Mouse (Mus musculus) monocyte, adult 2 months (primary cell): ENCODE data around the gene Tgfbr3.

Source experiments
- DNase-seq, 2 experiments: peaks; one replicate each; pipeline ENCODE4 v3.0.0; 2022; ENCODE audit warnings: low spot score in 2 of 2, low read depth in 1 of 2

Tgfbr3 gene

DNA sequence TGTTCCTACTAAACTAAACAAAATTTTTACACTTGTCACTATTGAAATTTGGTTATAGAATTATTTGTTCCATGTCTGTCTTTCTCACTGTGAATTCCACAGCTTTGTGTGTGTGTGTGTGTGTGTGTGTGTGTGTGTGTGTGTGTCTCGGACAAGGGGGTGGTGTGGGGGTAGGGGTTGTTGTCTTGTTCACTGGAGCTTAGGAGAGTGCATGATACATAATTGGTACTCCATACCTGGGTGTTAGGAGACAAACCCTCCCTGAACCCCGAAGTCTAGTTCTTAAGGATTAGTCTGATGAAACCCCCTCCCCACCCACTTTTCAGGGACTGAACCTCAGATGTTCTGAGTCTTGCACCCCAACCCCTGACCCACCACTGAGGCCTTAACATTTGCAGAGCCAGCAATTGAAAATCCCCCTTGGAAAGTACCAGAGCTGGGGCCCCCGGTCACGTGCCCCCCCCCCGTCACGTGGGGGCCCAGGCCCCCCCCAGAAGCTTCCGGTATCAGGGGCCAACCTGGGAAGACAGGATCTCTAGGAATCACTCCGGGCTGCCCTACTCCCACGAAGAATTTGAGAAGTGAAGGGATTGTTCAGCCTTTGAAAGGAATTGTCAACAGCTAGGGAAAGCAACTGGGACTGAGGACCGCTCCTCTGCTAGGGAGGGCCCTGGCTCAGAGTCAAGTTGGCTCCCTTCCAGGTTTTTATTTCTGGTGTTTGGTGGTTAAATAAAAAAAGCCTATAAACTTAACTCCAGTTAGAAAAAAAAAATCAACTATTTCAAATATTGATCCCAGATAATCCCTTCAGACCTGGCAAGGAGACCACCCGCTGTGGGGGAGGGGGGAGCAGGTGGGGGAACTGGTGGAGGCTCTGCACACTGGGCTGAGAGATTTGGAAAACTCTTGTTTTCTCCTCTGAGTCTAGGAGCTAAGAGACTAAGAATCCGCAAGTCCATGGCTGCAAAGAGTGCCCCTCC is 201.3 kb downstream of the Tgfbr3 start:
- DNase-seq, result no peak

DNA sequence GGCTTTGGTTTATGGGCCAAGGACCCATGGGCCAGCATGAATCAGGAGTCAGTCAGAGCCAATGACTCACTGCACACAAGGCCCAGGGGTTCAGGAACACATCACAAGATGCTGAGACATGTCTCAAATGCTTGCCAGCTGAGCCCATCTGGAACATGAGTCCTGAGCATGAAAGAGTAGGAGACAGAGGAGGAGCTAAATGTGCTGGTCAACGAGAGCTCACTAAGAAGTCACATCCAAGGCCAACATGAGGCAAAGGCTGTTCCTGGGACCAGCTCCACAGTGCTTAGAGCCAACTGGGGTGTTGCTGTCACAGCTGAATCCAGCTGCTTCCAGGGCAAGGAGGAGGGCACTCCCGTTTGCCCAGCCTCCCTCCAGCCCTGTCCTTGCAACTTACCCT is 202.1 kb downstream of the Tgfbr3 start:
- no peak for DNase-seq

DNA sequence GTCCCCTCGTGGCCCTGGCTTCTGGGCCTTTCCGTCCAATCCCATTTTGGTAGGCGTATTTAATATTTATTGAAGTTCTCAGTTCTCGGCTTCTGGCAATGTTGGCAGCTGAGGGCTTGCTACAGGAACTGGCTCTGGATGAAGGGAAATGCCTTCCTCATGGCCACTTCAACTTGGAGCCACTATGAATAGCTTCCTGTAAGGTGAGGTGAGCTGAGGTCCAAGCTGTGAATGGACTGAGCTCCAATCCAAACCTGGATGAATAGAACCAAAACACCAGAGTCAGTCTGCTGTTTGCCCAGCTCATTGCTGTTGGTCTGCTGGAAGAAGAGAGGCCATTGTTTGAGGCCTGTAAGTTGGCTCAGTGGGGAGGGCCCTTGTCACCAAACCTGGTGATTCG is 203.3 kb downstream of the Tgfbr3 start:
- DNase-seq, result no peak

DNA sequence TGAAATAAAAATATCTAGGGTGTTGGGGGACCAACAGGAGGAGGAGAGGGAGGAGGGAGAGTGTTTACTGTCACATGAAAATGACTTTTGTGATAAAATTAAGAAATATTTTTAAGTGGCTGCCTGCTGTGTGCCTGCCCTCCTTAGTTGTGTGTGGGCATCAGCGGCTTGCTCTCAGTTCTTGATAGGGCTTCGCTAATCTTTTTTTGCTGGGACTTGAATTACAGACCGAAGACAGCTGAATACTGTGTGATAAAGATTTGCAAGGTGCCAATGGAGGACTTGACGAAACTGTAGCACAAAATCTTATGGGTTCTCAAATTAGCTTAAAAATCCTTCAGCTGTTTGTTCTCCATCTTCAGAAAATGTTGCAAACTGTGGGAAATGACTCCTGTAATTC is 205.0 kb downstream of the Tgfbr3 start:
- DNase-seq, result no peak

DNA sequence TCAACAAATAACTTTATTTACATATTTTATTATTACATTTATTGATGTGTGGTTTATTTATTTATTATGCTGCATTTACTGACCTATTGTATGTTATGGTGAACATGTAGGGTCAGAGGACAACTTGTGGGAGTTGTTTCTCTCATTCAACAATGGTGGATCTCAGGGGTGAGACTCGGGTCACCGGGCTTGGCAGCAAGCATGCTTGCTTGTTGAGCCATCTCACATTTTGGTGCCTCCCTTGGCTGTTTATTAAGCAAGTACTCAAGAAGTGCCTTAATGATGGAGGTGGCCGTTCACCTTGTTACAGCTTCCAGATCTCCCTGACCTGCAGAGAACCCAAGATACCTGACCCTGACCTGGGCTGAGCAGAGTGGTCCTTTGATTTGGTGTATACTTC is 207.4 kb downstream of the Tgfbr3 start:
- DNase-seq, result no peak

DNA sequence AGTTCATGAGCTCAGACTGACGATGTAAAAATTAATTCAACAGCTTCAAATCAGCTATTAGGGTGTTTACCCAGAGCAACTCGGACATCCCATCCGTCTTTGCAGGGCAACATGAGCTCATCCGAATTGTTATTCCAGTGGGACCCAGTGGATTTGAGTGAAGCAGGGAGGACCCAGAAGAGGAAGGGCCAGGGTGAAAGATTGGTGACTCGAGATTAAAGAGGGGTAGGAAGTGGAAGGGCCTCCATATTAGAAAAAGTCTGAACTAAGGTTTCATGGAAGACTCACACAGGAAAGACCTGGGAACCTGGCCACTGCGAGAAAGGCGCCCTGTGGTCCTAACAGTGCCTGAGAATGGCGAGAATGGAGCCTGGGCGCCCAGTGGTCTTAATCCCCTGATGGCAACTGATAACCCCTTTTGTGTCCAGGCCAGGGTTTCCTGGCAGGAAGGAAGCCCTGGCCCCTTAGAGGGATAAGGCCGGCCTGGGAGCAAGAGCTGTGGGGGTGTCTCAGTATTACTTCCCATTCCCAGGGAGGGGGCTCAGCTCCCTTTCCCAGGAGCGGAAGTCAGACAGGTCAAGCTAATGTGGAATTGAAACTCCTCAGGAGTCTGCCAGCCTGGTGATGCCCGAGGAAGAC is 208.3 kb downstream of the Tgfbr3 start:
- no peak for DNase-seq

DNA sequence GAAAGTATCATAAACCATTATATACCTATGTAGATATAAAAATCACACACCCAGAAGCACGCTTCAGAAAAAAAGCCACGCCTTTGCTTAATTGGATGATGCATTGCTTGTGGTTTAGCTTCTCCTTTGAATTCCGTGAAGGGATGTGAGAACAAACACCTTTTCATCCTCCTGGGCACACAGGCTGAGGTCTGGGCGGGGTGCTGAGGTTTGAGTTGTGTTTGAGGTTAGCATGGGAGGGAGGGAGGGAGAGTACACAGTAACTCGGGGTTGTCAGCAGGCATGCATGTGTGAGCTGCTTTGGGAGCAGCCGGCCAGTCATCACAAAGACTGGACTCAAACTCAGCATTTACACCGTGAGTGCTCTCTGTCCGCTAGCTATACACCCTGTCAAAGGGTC is 209.5 kb downstream of the Tgfbr3 start:
- DNase-seq, result no peak

DNA sequence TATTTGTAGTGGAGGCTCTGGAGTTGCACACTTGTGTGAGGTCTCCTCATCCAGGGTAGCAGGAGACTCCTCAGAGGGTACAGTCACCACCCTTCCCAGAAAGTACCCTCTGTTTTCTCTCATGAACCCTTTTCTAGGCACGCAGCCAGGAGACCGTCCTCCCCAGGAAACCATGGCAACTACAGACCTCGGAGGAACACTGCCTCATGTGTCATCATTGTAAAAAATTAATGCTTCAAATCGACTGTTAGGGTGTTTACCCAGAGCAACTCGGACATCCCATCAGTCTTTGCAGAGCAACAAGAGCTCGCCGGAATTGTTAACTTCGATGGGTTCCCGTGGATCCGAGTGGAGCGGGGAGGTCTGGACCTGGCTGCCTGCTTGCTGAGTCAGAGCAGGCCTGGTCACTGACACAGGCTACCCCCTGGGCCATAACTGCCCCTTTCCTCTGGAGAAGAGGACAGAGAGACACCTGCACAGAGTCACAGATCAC is 210.2 kb downstream of the Tgfbr3 start:
- DNase-seq, result no peak

DNA sequence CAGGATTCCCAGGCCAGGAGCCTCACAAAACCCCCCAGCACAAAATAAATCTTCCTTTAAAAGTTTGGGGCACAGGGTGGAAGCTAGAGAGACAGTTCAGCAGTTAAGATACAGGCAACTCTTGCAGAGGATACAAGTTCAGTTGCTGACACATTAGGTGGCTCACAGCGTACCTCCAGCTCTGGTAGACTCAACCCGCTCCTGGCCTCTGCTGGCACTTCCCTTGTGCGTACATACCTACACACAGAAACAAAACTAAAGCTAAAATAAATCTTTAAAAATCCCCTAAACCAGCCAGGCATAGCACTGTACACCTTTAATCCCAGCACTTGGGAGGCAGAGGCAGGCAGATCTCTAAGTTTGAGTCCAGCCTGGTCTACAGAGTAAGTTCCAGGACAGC is 211.1 kb downstream of the Tgfbr3 start:
- DNase-seq, result no peak

DNA sequence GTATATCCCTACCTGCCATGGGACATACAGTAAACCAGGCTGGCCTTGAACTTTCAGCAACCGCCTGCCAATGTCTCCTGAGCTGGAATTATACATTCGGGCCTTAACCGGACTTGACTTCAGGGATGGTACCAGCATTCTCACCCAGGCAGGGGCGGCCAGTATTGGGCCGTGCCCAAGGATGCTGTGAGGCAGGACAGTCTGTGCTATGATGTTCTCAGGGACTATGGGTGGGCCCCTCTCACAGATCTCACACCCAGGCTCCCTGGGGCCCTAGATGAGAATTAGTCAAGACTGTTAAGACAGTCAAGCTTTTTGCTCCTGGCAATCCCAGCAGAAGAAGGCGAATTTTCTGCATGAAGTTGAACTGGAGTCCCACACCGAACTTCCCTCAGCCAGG is 211.5 kb downstream of the Tgfbr3 start:
- no peak for DNase-seq

DNA sequence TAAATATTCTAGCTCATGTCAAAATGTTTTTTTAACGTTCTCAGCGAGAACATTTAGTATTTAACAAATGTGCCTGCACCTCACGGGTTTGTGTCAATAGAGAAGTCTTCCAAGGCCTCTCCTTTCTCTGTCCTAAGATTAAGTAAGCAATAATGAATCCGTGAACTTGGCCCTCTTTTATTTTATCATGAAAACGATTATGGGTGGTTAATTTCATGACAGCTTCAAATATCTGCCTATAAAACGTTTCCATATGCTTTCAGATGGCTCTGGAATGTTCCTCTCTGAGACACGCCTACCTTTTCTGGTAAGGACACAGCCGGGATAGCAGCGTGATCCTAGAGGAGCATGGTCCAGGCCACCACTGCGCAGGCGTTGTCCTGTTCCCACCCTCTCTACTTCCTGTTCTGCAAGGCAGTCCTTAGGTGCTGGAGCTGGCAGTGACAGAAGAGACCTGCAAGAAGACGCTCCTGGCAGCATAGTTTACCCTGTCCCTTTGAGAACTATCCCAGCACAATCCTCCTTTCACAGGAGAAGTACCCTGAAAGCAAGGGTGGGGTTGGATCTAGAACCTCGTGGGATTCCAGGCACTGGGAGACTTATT is 214.3 kb downstream of the Tgfbr3 start:
- no peak for DNase-seq

DNA sequence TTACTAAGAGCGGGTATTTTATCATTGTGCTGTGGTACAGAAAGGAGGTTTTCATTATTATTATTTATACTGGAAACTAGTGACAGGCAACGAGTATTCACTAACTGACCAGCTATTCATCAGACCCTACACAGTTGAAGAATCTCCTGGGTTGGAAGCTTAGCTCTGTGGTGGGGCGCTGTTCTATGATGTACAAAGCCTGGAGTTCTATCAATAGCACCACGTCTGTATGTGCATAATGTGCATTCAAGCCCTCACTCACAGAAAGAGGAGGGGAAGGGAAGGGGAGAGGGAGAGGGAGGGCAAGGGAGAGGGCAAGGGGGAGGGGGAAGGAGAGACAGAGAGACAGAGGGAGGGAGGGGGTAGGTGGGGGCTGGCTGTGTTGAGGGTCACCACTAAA is 215.1 kb downstream of the Tgfbr3 start:
- no peak for DNase-seq

DNA sequence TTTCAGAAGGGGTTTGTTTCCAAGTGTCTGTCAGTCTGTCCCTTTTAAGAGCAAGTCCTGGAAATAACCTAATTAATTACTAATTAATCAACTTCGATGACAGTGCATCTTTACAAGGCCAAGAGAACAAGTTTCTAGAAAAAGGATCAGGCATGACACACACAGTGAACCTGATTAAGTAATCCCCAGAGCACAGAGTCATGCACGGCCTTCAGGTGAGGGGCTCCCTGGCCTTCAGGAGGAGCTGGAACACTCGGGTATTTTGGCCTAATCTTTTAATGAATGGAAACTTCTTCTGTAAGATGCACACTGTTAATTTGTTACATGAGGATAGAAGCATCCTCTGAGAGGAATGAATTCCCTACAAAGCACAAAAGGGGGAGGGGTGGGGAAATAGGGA is 215.9 kb downstream of the Tgfbr3 start:
- no peak for DNase-seq

DNA sequence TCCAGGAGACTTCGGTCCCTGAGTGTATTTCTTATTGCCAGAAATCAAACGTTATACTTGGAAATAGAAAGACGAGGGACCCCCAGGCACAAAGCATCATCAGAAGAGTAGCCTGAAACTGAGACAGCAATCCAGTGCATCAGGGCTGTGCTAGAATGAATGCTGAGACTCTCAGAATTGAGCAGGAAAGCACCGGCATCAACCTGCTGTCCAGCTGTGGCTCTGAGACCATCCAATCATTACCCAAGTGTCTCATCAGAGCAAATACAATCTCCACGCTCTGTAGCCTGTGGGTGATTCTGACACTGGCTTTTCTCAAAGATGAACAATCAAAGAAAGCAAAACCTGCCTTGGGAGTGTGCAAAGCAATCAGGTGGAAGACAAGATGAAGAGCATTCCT is 221.3 kb downstream of the Tgfbr3 start:
- no peak for DNase-seq

DNA sequence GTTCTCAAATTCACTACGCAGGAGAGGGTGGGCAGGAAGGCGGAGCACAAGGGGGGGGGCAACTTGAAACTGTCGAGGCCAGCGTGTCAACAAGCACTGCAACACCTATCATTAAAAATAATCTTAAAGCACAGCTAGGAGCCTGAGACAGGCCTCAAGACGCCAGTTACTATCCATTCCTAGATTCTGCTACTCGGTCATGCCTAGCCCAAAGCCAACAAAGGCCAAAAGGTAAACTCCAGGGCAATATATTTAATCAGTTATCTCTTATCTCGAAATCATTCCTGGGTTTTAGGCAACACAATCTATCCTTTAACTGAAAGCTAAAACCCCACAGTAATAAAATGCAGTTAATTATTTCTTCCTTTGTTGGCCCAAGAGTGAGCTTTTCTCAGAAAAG is 221.9 kb downstream of the Tgfbr3 start:
- no peak for DNase-seq

DNA sequence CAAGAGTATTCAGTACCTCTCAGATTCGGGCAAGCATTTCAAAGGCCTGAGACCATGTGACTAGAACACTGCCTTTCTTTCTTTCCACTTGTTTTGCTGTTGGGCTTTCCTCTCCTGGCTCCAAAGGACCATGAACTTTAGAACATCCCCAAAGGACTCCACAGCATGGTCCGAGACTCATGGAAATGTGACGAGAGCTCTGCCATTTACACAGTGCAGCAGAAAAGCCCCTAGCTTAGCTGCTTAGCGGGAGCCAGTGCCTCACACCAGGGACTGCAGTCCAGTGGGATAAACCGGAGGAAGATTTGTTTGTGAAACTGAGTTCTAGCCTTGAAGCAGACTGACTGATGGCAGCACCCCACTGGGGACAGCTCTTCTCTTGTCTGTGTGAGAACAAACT is 224.5 kb downstream of the Tgfbr3 start:
- DNase-seq, result no peak

DNA sequence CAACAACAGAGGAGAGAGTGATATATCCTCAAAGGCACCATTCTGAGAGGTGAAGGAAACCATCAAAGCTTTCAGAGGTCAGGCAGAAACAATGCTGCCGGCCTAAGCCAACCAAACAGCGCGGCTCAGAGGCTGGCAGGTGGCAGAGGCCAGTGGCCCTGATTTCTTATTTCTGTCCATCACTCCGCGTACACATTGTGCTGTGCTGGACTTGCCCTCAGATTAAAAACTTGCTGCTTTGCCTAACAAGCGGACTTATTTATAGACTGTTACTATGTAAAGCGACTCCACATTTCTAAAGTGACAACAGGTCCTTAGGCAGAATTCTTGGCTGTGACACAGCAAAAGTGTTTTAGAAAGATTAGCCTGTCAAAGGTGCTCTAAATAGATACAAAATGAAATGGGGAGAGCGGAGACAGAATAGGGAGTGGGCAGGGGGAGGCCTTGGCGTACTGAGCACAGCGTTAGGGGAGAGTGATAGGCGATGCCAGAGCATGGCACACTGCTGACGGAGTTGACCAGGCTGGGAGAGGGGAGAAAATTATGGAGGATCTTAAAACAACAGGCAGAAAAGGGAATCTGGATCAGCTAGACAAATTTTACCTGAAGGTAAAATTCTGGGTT is 227.1 kb downstream of the Tgfbr3 start:
- no peak for DNase-seq

DNA sequence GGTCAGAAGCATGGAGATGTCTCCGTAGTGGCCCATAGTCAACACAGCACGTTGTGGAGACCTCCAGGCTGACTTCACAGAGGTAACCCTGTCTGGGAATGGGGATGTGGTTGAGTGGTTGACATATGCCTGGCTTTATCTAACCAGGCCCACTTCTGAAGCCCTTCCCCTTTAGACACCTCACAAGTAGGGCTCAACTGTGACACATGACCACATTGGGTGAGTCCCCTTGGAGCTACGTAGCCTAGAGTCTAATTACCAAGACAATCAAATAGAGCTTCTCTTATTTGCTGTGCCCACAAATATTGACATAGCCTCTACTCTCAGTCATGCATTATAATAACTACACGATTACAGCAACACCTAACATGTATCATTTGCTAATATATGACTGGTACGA is 229.9 kb downstream of the Tgfbr3 start:
- no peak for DNase-seq

DNA sequence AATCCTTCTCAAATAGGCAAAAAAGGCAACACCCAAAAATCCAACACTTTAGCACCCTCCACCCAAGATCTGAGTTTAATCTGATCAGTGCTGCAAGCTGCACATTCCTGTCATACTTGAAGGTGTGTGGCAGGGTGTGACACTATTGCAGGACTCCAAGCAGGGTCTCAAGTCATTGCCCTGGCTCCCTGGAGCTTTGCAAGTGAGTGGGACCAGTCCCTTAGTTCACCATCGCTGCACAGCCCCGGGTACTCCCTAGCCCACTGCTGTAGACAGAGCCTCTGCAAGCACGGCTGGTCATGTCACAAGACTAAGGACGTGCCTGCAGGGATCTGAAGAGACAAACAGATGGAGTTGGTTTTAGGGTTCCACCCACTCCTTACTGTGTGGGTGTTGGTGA is 230.8 kb downstream of the Tgfbr3 start:
- no peak for DNase-seq
